Mouse (Mus musculus) ES-E14 (cell line): ENCODE measurements around the gene Ifna9.

Experiments
- CHD2 ChIP-seq: IDR thresholded peaks from 2 replicates; pipeline ENCODE4 v1.6.1; 2014; ENCODE audit warnings: mild to moderate bottlenecking, low read depth, low read length, inconsistent platforms
- HCFC1 ChIP-seq: IDR thresholded peaks from 2 replicates; pipeline ENCODE4 v1.6.1; 2012; ENCODE audit warnings: low read length, inconsistent platforms, borderline replicate concordance; ENCODE audit not compliant: insufficient read depth

DNA sequence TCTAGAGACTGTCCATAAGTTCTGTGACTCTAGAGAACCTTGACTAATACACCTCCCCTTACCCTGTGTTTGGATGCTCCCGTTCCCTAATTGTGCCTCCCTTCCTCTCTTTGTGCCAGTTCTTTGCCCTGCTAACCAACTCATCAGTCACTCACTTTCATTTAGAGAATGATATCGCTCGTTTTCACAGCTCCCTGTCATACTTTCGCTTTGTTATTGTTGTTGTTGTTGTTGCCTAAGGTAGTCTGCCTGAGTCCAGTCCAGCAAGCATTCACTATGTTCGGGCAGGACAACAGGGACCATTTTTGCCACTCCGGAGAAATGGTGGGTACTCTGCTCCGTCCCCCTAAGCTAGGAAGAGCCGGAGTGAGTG lies 48.5 kb upstream of the Ifna9 start:
- TF ChIP-seq CHD2 (no peak), HCFC1 (no peak)
